Mouse (Mus musculus): ENCODE measurements around the gene Ptpn11.
A peak's percentile ranks its signal among the peaks of the same experiment; 100 is the strongest.
"Not testable (repeated sequence)": the region's sequence is repeated elsewhere in the genome, so short reads cannot be mapped to it uniquely, and the experiment has no call there.

Gene Ptpn11

DNA sequence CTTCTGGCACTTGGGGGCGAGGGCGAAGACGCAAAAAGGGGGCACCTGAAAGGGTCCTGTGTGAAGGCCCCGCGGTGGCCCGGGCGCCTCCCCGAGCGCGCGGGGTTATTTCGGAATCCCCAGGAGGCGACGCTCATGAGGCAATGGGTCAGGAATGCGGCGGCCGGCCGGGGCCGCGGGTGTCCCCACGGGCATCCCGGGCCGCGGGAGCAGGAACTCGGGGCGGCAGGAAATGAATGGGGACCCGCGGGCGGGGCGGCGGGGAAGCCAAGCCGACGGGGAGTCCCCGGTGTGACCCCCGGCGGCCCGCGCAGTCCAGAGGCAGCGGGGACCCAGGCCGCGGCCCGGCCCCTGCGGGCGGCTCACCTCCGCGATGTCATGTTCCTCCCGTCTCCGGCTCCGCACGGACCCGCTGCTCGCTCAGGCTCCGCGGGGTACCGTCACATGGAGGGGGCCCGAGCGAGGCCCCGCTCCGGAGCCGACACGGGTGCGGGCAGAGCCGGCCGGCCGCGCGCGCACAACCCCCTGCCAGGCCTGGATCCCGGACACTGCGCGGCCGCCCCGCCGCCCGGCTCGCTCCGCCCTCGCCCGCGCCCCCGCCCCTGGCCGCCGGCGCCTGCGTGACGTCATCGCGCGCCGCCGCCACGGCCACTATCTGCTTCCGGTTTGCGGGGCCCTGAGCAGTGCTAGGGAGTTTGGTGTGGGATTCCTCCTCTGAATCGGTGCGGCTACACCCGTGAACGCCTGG, at the start of gene Ptpn11:
Ptpn11 (minus strand) TSS at position 562 of the 748 bp plus-strand sequence.
- peak; percentile 83 to 90 for DNase-seq (ENCODE audit: low spot score in 2 of 2)

DNA sequence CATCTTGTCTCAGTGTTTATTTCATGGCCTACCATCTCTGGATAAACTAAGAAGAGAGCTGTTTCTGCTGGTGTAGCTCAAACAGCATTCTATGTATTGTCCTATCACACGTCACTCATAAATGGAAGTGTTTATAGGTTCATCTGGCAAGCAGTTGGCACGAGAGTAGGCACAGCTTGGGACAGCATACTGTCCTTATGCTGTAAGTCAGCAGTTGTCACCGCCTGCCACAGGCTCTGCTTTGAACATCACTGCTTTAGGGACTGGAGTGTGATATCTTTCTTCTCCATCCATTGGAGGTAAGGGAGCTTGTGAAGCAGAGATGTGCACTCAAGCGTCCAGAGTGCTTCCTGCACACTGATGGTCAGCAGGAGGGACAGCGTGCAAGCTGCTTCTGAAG, 48.6 kb upstream of the Ptpn11 start:
- no peak for DNase-seq (ENCODE audit: low spot score in 2 of 2)

DNA sequence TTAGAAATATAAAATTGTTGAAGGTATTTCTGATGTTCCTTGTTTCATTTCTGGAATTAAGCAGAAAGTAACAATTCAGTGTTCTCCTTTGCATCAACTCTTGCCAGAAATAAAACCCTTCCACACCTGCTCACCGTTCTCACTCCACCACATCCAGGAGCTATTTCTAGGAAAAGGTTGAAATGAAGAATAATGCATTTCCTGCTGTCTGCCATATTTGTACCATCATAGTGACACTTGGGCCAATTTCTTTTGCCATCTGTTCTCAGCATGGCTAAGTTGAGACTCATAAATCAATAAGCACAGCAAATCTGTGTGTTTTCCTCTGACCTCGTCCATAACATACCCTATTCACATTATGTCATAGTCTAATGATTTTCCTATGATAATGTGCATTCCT, 47.0 kb upstream of the Ptpn11 start:
- DNase-seq (ENCODE audit: low spot score in 2 of 2), result no peak

DNA sequence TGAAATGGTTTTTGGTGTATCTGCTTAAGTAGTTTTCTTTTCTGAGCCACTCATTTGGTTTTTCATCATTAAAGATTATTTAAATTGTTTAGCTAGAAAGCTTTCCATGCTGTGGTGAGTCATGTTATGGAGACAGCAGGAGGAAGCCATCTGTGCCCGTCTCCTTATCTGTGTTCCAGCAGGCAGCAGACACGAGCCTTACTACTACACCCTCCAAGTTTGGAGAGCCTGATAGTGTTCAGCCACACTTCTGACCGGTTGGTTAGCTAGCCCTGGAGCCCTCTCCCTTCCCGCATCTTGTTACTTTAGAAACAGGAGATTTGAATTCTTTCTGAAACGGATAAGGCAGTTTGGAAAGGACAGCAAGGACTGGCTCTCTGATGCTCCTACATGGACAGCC, 45.0 kb upstream of the Ptpn11 start:
- DNase-seq (ENCODE audit: low spot score in 2 of 2), result peak; percentile 64 to 82

DNA sequence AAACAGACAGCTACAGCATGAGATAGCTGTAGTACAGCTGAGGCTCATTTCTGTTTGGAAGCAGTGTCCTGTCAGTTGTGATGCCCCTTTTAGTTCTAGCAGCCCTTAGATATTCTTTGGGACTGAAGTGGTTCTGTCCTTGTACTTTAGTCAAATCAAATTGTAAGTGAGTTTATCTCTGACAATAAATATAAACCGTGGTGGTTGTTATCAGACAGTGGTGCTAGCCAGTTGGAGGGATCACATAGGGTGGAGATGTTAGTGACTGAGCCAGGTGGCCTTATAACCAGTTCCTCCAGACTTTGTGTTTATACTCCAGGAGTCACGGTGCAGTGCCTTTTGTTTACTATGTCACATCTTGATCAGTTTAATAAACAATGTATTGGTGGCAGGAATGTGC, 42.5 kb upstream of the Ptpn11 start:
- DNase-seq (ENCODE audit: low spot score in 2 of 2), result peak in 1 of 2 experiments; percentile 36

DNA sequence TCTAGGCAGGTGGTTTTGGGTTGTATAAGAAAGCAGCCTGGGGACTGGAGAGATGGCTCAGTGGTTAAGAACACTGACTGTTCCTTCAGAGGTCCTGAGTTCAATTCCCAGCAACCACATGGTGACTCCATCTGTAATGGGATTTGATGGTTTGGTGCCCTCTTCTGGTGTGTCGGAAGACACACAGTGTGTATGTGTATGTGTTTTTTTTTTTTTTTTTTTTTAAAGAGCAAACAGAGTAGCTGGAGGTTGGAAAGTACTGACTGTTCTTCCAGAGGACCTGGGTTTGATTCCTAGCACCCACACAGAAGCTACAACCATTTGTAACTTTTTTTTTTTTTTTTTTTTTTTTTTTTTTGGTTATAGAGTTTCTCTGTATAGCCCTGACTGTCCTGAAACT, 41.6 kb upstream of the Ptpn11 start:
- DNase-seq (ENCODE audit: low spot score in 2 of 2), result no peak

- no peak for DNase-seq (ENCODE audit: low spot score in 2 of 2)
These were observed 39.6 kb upstream of the Ptpn11 start for GRCm38 (mm10) chr5:121230811-121231210.

DNA sequence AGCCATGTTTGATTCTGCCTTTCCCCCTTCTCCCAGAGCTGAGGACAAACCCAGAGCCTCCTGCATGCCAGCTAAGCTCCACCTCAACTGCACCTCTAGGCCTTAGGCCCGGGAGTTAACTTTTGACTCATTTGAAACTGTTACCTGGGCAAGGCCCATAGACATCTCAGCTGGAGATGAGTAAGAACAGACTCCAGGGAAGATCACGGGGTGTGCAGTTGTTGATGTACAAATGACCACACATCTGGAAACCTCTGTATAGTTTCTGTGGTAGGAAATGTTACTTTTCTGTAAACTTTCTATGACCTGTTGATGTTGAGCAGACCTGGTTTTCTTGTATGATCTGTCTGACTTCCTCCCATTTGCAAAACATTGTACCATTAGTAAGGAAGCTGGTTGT, 38.0 kb upstream of the Ptpn11 start:
- no peak for DNase-seq (ENCODE audit: low spot score in 2 of 2)

GRCm38 (mm10) chr5:121227330-121227729, 36.1 kb upstream of the Ptpn11 start:
- not testable (repeated sequence) for DNase-seq (ENCODE audit: low spot score in 2 of 2)

DNA sequence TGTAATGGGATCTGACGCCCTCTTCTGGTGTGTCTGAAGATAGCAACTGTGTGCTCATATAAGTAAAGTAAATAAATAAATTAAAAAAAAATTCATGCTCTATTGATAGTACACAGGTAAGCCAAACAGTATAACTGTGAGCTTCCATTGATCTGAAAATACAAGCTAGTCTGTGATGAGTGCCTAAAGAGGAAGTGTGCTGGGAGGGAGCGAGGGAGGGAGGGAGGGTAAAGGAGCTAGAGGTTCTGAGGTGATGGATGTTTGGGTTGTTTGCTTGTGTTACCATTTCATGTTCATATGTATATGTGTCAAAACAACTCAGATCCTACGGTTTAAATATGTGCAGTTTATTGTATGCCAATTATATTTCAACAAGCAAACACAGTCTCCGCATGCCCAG, 35.6 kb upstream of the Ptpn11 start:
- no peak for DNase-seq (ENCODE audit: low spot score in 2 of 2)

- no peak for DNase-seq (ENCODE audit: low spot score in 2 of 2)
These were observed 35.2 kb upstream of the Ptpn11 start for GRCm38 (mm10) chr5:121226406-121226805.

- DNase-seq (ENCODE audit: low spot score in 2 of 2), result no peak
These were observed 34.7 kb upstream of the Ptpn11 start for GRCm38 (mm10) chr5:121225854-121226253.

GRCm38 (mm10) chr5:121224856-121225255, 33.7 kb upstream of the Ptpn11 start:
- no peak for DNase-seq (ENCODE audit: low spot score in 2 of 2)

- DNase-seq (ENCODE audit: low spot score in 2 of 2), result not testable (repeated sequence)
These were observed 32.8 kb upstream of the Ptpn11 start for GRCm38 (mm10) chr5:121224020-121224419.

GRCm38 (mm10) chr5:121221328-121221850, 30.2 kb upstream of the Ptpn11 start:
- DNase-seq (ENCODE audit: low spot score in 2 of 2), result no peak

- DNase-seq (ENCODE audit: low spot score in 2 of 2), result peak in 1 of 2 experiments; percentile 68
These were observed 29.6 kb upstream of the Ptpn11 start for GRCm38 (mm10) chr5:121220732-121221301.

DNA sequence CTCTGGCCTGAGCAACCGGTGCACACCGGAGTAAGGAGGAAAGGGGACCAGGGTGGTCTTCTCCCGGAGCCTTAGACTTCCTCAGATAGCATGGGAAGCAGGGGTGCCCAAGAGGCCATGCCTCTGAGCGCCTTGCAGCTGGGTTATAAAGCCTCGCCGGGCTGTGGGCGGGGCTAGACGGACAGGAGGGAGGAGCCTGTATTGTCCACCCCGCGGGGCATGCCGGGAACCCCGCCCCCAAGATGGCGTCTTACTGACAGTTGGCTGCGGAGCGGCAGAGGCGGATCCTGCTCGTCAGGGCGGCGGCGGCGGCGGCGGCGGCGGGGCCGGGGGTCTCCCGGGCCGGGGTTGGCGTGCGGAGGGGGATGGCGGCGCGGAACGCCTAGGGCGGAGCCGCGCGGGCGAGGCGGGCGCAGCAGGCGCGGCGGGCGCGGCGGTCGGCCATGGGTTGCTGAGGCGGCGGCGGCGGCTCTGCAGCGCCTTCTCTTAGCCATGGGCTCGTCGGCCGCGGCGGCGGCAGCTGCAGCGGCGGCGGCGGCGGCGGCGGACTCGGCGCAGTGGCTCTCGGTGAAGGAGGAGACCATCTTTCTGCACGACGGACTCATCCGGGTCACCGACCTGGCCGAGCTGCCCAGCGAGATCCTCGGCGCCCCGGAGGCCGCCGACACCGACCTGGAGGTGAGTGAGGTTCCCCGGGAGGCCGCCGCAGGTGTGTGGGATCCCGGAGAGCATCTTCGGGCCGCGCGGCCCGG, 29.0 kb upstream of the Ptpn11 start, which contains the start of gene Hectd4:
Hectd4 (plus strand) TSS at position 240 of the 752 bp plus-strand sequence.
- peak; percentile 100 for DNase-seq (ENCODE audit: low spot score in 2 of 2)

GRCm38 (mm10) chr5:121219190-121219589, 28.0 kb upstream of the Ptpn11 start:
- no peak for DNase-seq (ENCODE audit: low spot score in 2 of 2)

GRCm38 (mm10) chr5:121217313-121217634, 26.1 kb upstream of the Ptpn11 start:
- no peak for DNase-seq (ENCODE audit: low spot score in 2 of 2)

DNA sequence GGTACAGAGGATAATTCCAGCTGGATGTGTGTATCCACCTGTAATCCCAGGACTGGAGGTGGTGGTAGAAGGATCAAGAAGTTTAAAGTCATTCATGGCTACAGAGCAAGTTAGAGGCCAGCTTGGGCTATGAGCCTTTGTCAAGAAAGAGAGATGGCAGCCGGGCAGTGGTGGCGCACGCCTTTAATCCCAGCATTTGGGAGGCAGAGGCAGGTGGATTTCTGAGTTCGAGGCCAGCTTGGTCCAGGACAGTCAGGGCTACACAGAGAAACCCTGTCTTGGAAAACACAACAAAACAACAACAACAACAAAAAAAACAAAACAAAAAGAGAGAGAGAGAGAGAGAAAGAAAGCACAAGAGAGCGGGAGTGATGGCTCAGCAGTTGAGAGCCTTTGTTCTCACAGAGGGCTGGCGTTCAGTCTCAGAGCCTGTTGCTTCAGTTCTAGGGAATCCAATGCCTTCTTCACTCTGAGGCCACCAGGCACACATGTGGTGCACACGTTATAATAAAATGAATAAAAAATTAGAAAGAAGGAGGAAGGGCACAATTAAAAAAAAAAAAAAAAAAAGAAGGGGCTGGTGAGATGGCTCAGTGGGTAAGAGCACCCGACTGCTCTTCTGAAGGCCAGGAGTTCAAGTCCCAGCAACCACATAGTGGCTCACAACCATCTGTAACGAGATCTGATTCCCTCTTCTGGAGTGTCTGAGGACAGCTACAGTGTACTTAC, 25.6 kb upstream of the Ptpn11 start:
- DNase-seq (ENCODE audit: low spot score in 2 of 2), result not testable (repeated sequence)

GRCm38 (mm10) chr5:121216126-121216446, 24.9 kb upstream of the Ptpn11 start:
- peak; percentile 71 to 87 for DNase-seq (ENCODE audit: low spot score in 2 of 2)

Data from spleen, postnatal 10 days (tissue).